ENCODE assay signal across 12 mouse cellular contexts in genomic region chr15:80009421-80010181, GRCm38 (mm10). TPM values are rescaled to one million over a fixed set of nuclear protein-coding genes. Genes with fewer than 3 reads are reported as not detected.
DNase-seq lines count a peak whose midpoint lies in the region; ATAC-seq and TF ChIP-seq lines count a peak whose summit lies in the region.
"Had no signal": no experiment of that assay in that cellular context is flagged by ENCODE, and none has a peak within 500 bp of the region (broad histone marks: within the 10 kb centered on the region; RNA-seq: fewer than 3 reads in every experiment).

No protein-coding gene starts in this region.

- no peak overlapping the region for H3K4me3 ChIP-seq in hindbrain, postnatal 0 days (ENCODE audit: low read length)
- H3K4me3 ChIP-seq in hindbrain, embryonic 12.5 days = no peak overlapping the region
- no peak overlapping the region for H3K4me3 ChIP-seq in lung, embryonic 16.5 days (ENCODE audit: low read length)
- H3K4me3 ChIP-seq: heart, embryonic 10.5 days; midbrain, embryonic 15.5 days had no signal

- H3K27me3 ChIP-seq in hindbrain, postnatal 0 days (ENCODE audit: insufficient read depth, low read length) = peaks cover 6% of the 10 kb centered on the region; the same call in 1 of the 2 replicates
- H3K27me3 ChIP-seq in hindbrain, embryonic 12.5 days = peaks cover 53% of the 10 kb centered on the region
- H3K27me3 ChIP-seq in lung, embryonic 16.5 days (ENCODE audit: control insufficient read depth, insufficient read depth, low read depth, low read length) = peaks cover 37% of the 10 kb centered on the region

- WGBS in hindbrain, postnatal 0 days = 51% methylated on average over 12 of the region's 12 CpGs
- 44% methylated on average over 8 of the region's 12 CpGs for WGBS in hindbrain, embryonic 12.5 days
- 21% methylated on average over 8 of the region's 12 CpGs for WGBS in lung, embryonic 16.5 days

- TF ChIP-seq CTCF in hindbrain, postnatal 0 days (IDR thresholded peaks at IDR 0.05; ENCODE audit: low read depth) = no peak

- H3K9ac ChIP-seq in hindbrain, postnatal 0 days (replicated peaks; ENCODE audit: low read length) = no peak overlapping the region
- no peak overlapping the region for H3K9ac ChIP-seq in hindbrain, embryonic 12.5 days
- H3K9ac ChIP-seq in lung, embryonic 16.5 days (ENCODE audit: low read length) = no peak overlapping the region
- H3K9ac ChIP-seq: midbrain, embryonic 15.5 days had no signal

- H3K36me3 ChIP-seq in hindbrain, postnatal 0 days (ENCODE audit: insufficient read depth, low read length) = no peaks in the 10 kb centered on the region
- no peaks in the 10 kb centered on the region for H3K36me3 ChIP-seq in hindbrain, embryonic 12.5 days
- H3K36me3 ChIP-seq in lung, embryonic 16.5 days (ENCODE audit: control insufficient read depth, insufficient read depth, low read length) = no peaks in the 10 kb centered on the region
- H3K36me3 ChIP-seq: heart, embryonic 10.5 days; midbrain, embryonic 15.5 days had no signal

- no peak overlapping the region for H3K27ac ChIP-seq in hindbrain, postnatal 0 days
- H3K27ac ChIP-seq in hindbrain, embryonic 12.5 days = no peak overlapping the region
- H3K27ac ChIP-seq in lung, embryonic 16.5 days (ENCODE audit: low read length) = no peak overlapping the region
- H3K27ac ChIP-seq: heart, embryonic 10.5 days; midbrain, embryonic 15.5 days had no signal

- H3K9me3 ChIP-seq in hindbrain, postnatal 0 days (ENCODE audit: low read length) = no peaks in the 10 kb centered on the region
- no peaks in the 10 kb centered on the region for H3K9me3 ChIP-seq in hindbrain, embryonic 12.5 days (replicated peaks)
- no peaks in the 10 kb centered on the region for H3K9me3 ChIP-seq in lung, embryonic 16.5 days (ENCODE audit: control insufficient read depth, low read length)
- H3K9me3 ChIP-seq: heart, embryonic 10.5 days; midbrain, embryonic 15.5 days had no signal

- 0 out of 2 replicates have a peak, but pooled peaks cover 4% of the 10 kb centered on the region for H3K4me1 ChIP-seq in hindbrain, postnatal 0 days (ENCODE audit: insufficient read depth, low read length)
- peaks cover 35% of the 10 kb centered on the region for H3K4me1 ChIP-seq in hindbrain, embryonic 12.5 days
- H3K4me1 ChIP-seq in lung, embryonic 16.5 days (replicated peaks; ENCODE audit: control insufficient read depth, insufficient read depth, low read length) = peaks cover 41% of the 10 kb centered on the region

- no peak for DNase-seq in hindbrain, postnatal 0 days (ENCODE audit: low spot score)
- DNase-seq in right cerebral cortex, adult 18-20 months = peak; percentile 65
- no peak for DNase-seq in right cerebral cortex, postnatal 4 days
- peak; percentile 77 to 90 for DNase-seq in thymus, postnatal 36 days
- DNase-seq in Muller cell, postnatal 12 days (ENCODE audit: inconsistent ontology term) = no peak
- DNase-seq in yolk sac, embryonic 10.5 days (ENCODE audit: low spot score) = no peak
- DNase-seq: liver had no signal

- H3K4me2 ChIP-seq in hindbrain, postnatal 0 days (ENCODE audit: low read depth, low read length) = 0 out of 2 replicates have a peak overlapping the region, but pooled peaks have one; percentile 2
- no peak overlapping the region for H3K4me2 ChIP-seq in hindbrain, embryonic 12.5 days (replicated peaks)
- H3K4me2 ChIP-seq in lung, embryonic 16.5 days (ENCODE audit: low read depth, low read length) = peak overlapping the region; percentile 27
- H3K4me2 ChIP-seq: midbrain, embryonic 15.5 days had no signal

- ATAC-seq in hindbrain, postnatal 0 days = no peak
- no peak for ATAC-seq in hindbrain, embryonic 12.5 days (ENCODE audit: low FRiP score)
- no peak for ATAC-seq in lung, embryonic 16.5 days (ENCODE audit: low read depth)
- ATAC-seq: inflammation-experienced regulatory T-cells, adult 6 months; midbrain, embryonic 15.5 days had no signal

RNA-seq across cellular contexts. Expression of gene Pdgfb, which starts 5.2 kb away (rescaled TPM):
- 31.0 and 33.4 TPM in 2 replicates for total RNA-seq in hindbrain, postnatal 0 days (2014; rRNA removed)
- polyA plus RNA-seq in hindbrain, postnatal 0 days (2015; fragmentation: Nextera tagmentation; extraction: Ambion mirVana) = 8.3 and 9.5 TPM in 2 replicates
- 2.5 and 3.2 TPM in 2 replicates for polyA plus RNA-seq in hindbrain, embryonic 12.5 days (2016; fragmentation: Nextera tagmentation; extraction: Ambion mirVana)
- polyA plus RNA-seq in lung, embryonic 16.5 days (2015; fragmentation: Nextera tagmentation; extraction: Ambion mirVana) = 7.2 and 7.7 TPM in 2 replicates

RNA-seq across cellular contexts. Expression of gene Cbx7, which starts 38.7 kb away (rescaled TPM):
- 5.1 and 9.5 TPM in 2 replicates for total RNA-seq in hindbrain, postnatal 0 days (2014; rRNA removed)
- 2.9 and 3.1 TPM in 2 replicates for polyA plus RNA-seq in hindbrain, postnatal 0 days (2015; fragmentation: Nextera tagmentation; extraction: Ambion mirVana)
- 3.1 and 4.2 TPM in 2 replicates for polyA plus RNA-seq in hindbrain, embryonic 12.5 days (2016; fragmentation: Nextera tagmentation; extraction: Ambion mirVana)
- polyA plus RNA-seq in lung, embryonic 16.5 days (2015; fragmentation: Nextera tagmentation; extraction: Ambion mirVana) = 3.1 and 4.3 TPM in 2 replicates

Comparison
In these comparisons a context has a peak if more than half of its experiments do, and no peak if none do; other contexts are left out.
1. DNase-seq: peak in right cerebral cortex, adult 18-20 months (single experiment) and thymus, postnatal 36 days (2 of 2); none in hindbrain, postnatal 0 days (single experiment), right cerebral cortex, postnatal 4 days (single experiment), Muller cell, postnatal 12 days (single experiment) and yolk sac, embryonic 10.5 days (single experiment).